Comparison of ENCODE assay signal across 8 mouse cellular contexts in the genomic region with DNA sequence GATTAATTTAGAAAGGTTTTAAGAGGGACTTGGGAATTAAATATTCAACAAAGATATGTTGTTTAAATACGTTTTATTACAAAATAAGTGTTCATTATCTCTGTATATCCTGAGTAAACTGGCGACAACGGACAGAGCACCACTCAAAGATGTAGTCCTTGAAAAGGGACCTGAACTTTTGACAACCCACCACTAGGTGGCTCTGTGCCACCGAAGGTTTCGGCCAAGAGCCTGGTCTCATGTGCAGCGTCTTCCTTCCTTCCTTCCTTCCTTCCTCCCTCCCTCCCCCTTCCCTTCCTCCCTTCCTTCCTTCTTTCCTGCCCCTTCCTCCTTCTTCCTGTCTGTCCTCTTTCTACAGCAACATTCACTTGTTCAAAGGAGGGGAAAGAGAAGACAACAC. TPM values are rescaled to one million over a fixed set of nuclear protein-coding genes. Genes with fewer than 3 reads are reported as not detected.
A peak's percentile ranks its signal among the peaks of the same experiment; 100 is the strongest.
DNase-seq lines count a peak whose midpoint lies in the region; ATAC-seq and TF ChIP-seq lines count a peak whose summit lies in the region.
"Had no signal": no experiment of that assay in that cellular context is flagged by ENCODE, and none has a peak within 500 bp of the region (broad histone marks: within the 10 kb centered on the region; RNA-seq: fewer than 3 reads in every experiment).

No protein-coding gene starts in this region.

- peak; percentile 34; the same call in 1 of the 2 replicates for ATAC-seq in G1E (ENCODE audit: extremely low read depth, insufficient number of reproducible peaks, low FRiP score, poor library complexity, severe bottlenecking)
- no peak for ATAC-seq in embryonic facial prominence, embryonic 11.5 days (replicated peaks; ENCODE audit: insufficient number of reproducible peaks, low FRiP score, low TSS enrichment, low read depth)

- H3K27me3 ChIP-seq in G1E (ENCODE audit: insufficient read depth, low read length) = no peaks in the 10 kb centered on the region
- no peaks in the 10 kb centered on the region for H3K27me3 ChIP-seq in embryonic facial prominence, embryonic 11.5 days (ENCODE audit: control insufficient read depth, insufficient read depth, low read length)

- DNase-seq in G1E (ENCODE audit: low spot score) = peak; percentile 17
- peak; percentile 29 to 40 for DNase-seq in adrenal gland, postnatal 4 days (ENCODE audit: low spot score in 2 of 2)
- DNase-seq in embryonic facial prominence, embryonic 11.5 days (ENCODE audit: low spot score) = peak; percentile 87
- peak; percentile 64 for DNase-seq in heart, adult 8-10 months (ENCODE audit: low spot score)
- DNase-seq in layer of hippocampus, adult 2 months (ENCODE audit: low spot score in 2 of 2) = peak; percentile 62 to 79
- DNase-seq in lung, postnatal 14 days = peak; percentile 80
- peak; percentile 79 to 81 for DNase-seq in right cerebral cortex, adult 2 months (ENCODE audit: low spot score in 2 of 2)

- H3K4me2 ChIP-seq in embryonic facial prominence, embryonic 11.5 days (ENCODE audit: low read depth, low read length) = no peak overlapping the region

- WGBS in embryonic facial prominence, embryonic 11.5 days = 1% methylated on average over 6 of the region's 6 CpGs

- H3K27ac ChIP-seq in embryonic facial prominence, embryonic 11.5 days (replicated peaks; ENCODE audit: low read depth, low read length) = no peak overlapping the region
- H3K27ac ChIP-seq in layer of hippocampus, adult 2 months = no peak overlapping the region
- H3K27ac ChIP-seq: macrophage had no signal

- 0 out of 2 replicates have a peak, but pooled peaks cover 4% of the 10 kb centered on the region for H3K9me3 ChIP-seq in G1E (replicated peaks)
- no peaks in the 10 kb centered on the region for H3K9me3 ChIP-seq in embryonic facial prominence, embryonic 11.5 days (replicated peaks; ENCODE audit: control insufficient read depth, low read length)

- H3K4me1 ChIP-seq in G1E (ENCODE audit: insufficient read depth, low read depth, low read length) = no peaks in the 10 kb centered on the region
- no peaks in the 10 kb centered on the region for H3K4me1 ChIP-seq in embryonic facial prominence, embryonic 11.5 days (ENCODE audit: control insufficient read depth, insufficient read depth, low read length)

- no peak overlapping the region for H3K9ac ChIP-seq in embryonic facial prominence, embryonic 11.5 days (replicated peaks; ENCODE audit: low read length)

- no peak overlapping the region for H3K4me3 ChIP-seq in G1E (ENCODE audit: low read depth, low read length)
- no peak overlapping the region for H3K4me3 ChIP-seq in embryonic facial prominence, embryonic 11.5 days (ENCODE audit: low read depth, low read length)
- no peak overlapping the region for H3K4me3 ChIP-seq in layer of hippocampus, adult 2 months

- TF ChIP-seq CTCF in G1E (IDR thresholded peaks at IDR 0.05; ENCODE audit: low read depth, low read length) = 0 out of 2 replicates have a peak, but pooled peaks have one; percentile 9
- peak; percentile 86 for TF ChIP-seq CTCF in layer of hippocampus, adult 2 months (conservative IDR thresholded peaks at IDR 0.05)

- no peaks in the 10 kb centered on the region for H3K36me3 ChIP-seq in G1E (replicated peaks)
- no peaks in the 10 kb centered on the region for H3K36me3 ChIP-seq in embryonic facial prominence, embryonic 11.5 days (replicated peaks; ENCODE audit: control insufficient read depth, insufficient read depth, low read depth, low read length)

RNA-seq across cellular contexts. Expression of gene Cenpf, which starts 13.1 kb away (rescaled TPM):
- total RNA-seq in G1E (2014; fragmentation: Nextera tagmentation) (92.3 and 115 TPM in 2 replicates), G1E (2017) (42.3 and 43.9 TPM in 2 replicates)
- 3.6 and 4.6 TPM in 2 replicates for polyA plus RNA-seq in G1E (2012)
- 10 to 100 TPM; 28.6 to 30.1 TPM for total RNA-seq in adrenal gland, postnatal 4 days (2021)
- 95.3 and 106 TPM in 2 replicates for polyA plus RNA-seq in embryonic facial prominence, embryonic 11.5 days (2014; fragmentation: Nextera tagmentation; extraction: Ambion mirVana)
- 10 to 100 TPM in 2 of 4 experiments, 1 to 10 TPM in 2; 3.9 to 14.9 (median 10.7) TPM for total RNA-seq in heart, adult 8-10 months (2022)
- 1 to 10 TPM; 1.1 to 1.4 TPM for total RNA-seq in layer of hippocampus, adult 2 months (2021)

RNA-seq across cellular contexts. Expression of gene Ptpn14, which starts 27.1 kb away (rescaled TPM):
- not detected in 2 replicates for total RNA-seq in G1E (2014; fragmentation: Nextera tagmentation)
- total RNA-seq in G1E (2017) = 0.11 and 0.17 TPM in 2 replicates
- polyA plus RNA-seq in G1E (2012) = not detected in 2 replicates
- total RNA-seq in adrenal gland, postnatal 4 days (2021) = 10 to 100 TPM; 20.7 to 33.7 TPM
- 7.7 and 8.0 TPM in 2 replicates for polyA plus RNA-seq in embryonic facial prominence, embryonic 11.5 days (2014; fragmentation: Nextera tagmentation; extraction: Ambion mirVana)
- 10 to 100 TPM; 31.2 to 35.9 (median 33.9) TPM for total RNA-seq in heart, adult 8-10 months (2022)
- total RNA-seq in layer of hippocampus, adult 2 months (2021) = 10 to 100 TPM; 14.5 to 14.8 TPM

Comparison
In these comparisons a context has a peak if more than half of its experiments do, and no peak if none do; other contexts are left out.
1. DNase-seq: peak in every context shown above with its lines; median percentile 87 in embryonic facial prominence, embryonic 11.5 days; 80 in lung, postnatal 14 days; 80 in right cerebral cortex, adult 2 months; 70 in layer of hippocampus, adult 2 months; 64 in heart, adult 8-10 months; 34 in adrenal gland, postnatal 4 days; 17 in G1E.
2. RNA of gene Ptpn14, which starts 27.1 kb away (total RNA-seq): 31.2 to 35.9 TPM in heart, adult 8-10 months, 20.7 to 33.7 TPM in adrenal gland, postnatal 4 days and 14.5 to 14.8 TPM in layer of hippocampus, adult 2 months; 0.11 to 0.17 TPM in G1E; every median in the first group is over 10 times any median in the second.